Mouse (Mus musculus) liver, postnatal 0 days (tissue): ENCODE data around the gene Dsn1.

Experiments
- CTCF ChIP-seq: sonication (generic); IDR thresholded peaks from 2 replicates; pipeline ENCODE4 v1.5.1; 2016; ENCODE audit warnings: antibody characterized with exemption, low read depth
- EP300 ChIP-seq: IDR thresholded peaks from 2 replicates; pipeline ENCODE4 v1.6.1; 2016; ENCODE audit warnings: antibody characterized with exemption, low read depth, mild to moderate bottlenecking

GRCm38 (mm10) chr2:157030804-157031203 lies 23.9 kb upstream of the Dsn1 start:
- TF ChIP-seq EP300 (no peak), CTCF (peak; percentile 97)
